Mouse (Mus musculus) urinary bladder, postnatal 36 days (tissue): ENCODE data around the gene Letm1.
A peak's percentile ranks its signal among the peaks of the same experiment; 100 is the strongest.

ENCODE experiments used
- DNase-seq, 2 experiments: peaks; one replicate each; pipeline ENCODE4 v3.0.0; 2022; ENCODE audit warnings: low spot score in 2 of 2, mixed read lengths in 1 of 2

Gene Letm1

DNA sequence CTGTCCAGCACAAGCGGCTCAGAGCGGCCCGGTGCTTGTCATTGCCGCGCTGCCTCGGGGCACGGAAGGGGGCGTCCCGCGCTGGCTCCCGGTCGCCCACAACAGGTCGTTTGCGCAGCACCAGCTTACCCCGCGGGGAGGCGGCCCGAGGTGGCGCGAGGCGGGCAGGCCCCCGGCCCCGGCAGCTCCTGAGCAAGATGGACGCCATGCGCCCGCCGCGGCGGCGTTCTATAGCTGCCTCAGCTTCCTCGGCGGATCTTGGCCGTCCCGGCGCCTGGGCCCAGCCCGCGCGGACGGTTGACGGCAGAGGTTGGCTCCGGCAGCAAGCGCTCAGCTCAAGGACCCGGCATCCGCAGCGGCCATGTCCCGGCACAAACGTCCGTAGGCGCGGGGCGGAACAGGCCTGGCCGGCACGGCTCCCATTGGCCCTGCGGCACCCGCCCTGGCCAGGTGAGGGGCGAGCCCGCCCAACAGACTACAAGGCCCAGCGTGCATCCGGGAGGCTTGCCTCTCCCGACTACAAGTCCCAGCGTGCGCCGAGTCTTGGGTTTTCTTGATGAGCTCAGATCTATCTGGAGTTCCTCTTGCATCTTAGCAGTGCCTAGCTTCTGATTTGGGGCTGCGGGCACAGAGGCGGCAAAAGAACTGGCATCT lies at the start of gene Letm1:
Gene Letm1 (minus strand): TSS at position 473 of the 654 bp plus-strand sequence.
- DNase-seq = peak; percentile 86 to 94

DNA sequence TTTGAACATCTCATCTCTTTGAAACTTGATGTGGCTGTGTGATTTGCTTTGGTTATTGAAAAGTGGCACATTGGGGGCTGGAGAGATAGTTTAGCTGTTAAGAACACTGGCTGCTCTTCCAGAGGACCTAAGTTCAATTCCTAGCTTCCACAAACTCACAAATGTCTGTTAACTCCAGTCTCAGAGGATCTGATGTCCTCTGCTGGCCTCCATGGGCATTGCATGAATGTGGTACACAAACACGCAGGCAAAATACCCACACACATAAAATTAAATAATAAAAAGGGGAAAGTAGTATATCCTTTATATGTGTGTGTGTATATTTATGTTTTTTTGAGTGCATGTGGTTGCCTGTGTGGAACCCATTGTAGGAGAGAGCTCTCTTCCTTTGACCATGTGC lies 48.2 kb upstream of the Letm1 start:
- no peak for DNase-seq

DNA sequence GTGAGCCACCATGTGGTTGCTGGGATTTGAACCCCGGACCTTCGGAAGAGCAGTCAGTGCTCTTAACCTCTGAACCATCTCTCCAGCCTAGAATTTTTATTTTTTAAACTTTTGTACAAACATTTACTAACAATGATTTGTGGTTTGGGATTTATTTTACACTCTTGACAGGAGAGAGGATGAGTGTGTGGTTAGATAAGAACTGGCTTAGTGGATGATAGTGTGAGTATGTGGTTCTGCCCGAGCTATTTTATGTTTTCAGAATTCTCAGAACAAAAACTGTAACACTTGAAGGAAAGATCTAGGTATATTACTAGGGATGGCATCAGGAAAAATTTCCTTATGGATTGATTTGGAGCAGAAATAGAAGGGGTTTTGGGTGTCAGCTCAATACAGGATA lies 47.3 kb upstream of the Letm1 start:
- DNase-seq = no peak

DNA sequence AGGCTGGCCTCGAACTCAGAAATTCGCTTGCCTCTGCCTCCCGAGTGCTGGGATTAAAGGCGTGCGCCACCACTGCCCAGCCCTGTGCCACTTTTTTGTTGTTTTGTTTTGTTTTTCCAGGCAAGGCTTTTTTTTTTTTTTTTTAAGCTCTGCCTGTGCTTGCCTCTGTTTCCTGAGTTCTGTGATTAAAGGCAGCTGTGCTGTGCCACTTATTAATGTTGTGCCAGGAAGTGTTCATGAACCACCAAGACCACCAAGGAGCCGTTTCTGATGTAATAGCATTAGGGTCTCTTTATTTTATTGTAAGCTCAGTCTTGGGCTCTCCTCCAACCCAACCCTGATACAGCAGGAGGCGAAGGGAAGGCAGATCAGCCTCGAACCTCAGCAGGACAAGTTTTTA lies 45.5 kb upstream of the Letm1 start:
- no peak for DNase-seq

DNA sequence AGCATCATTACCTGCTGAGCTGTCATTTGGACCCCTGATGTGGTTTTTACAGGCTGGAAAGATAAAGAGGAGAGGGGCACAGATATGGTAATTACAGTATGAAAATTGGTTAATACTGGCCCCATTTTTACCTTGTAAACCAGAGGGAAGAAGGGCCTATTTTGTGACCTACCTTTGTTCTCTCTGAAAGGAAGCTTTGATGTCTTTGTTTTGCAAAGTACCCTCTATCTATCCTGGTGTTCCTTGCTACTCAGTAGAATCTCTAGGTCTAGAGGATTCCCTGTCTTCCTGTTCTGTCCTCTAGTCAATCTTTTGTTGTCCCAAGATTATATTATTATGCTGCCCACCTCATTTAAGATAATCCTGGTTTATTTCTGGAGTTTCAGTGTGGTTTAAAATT lies 43.4 kb upstream of the Letm1 start:
- no peak for DNase-seq

DNA sequence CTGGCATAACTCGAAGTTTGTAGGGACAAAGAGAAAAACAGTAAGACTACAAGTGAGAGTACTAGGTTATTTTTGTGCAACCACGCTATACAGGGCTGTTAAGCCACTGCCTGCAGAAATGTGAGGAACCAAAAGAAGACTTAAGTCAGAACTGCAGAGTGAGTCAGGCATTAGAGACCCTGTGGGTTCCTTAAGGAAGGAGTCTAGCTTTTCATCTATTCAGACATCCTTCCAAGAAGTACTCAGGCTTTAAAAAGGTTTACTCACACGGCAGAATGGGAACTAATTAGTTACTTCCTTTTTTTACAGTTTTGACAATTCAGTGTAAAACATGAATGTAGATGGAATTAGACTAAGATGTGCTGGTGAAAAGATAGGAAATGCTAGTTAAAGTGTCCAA lies 39.8 kb upstream of the Letm1 start:
- no peak for DNase-seq

DNA sequence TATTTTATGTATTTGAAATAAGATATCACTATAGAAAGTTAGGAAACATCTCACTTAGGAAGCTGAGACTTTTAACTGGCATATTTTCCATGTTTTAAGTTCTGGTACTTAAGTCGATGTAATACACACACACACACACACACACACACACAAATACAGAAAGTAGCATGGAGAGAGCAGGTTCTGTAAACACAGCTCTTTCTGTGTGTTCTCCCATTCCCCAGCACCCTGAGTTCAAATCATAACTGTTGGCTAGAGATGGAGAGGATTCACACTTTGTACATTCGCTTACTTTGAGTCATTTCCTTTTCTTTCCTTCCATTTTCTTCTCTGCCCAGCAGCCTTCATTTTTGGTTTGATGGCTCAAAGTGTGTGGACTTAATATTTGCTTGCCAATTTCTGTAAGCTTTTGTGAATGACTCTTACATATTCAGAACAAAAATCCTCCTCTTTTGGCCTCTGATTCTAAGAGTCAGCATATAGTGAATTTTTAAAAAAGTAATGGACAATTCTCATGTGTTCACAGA lies 39.3 kb upstream of the Letm1 start:
- no peak for DNase-seq

DNA sequence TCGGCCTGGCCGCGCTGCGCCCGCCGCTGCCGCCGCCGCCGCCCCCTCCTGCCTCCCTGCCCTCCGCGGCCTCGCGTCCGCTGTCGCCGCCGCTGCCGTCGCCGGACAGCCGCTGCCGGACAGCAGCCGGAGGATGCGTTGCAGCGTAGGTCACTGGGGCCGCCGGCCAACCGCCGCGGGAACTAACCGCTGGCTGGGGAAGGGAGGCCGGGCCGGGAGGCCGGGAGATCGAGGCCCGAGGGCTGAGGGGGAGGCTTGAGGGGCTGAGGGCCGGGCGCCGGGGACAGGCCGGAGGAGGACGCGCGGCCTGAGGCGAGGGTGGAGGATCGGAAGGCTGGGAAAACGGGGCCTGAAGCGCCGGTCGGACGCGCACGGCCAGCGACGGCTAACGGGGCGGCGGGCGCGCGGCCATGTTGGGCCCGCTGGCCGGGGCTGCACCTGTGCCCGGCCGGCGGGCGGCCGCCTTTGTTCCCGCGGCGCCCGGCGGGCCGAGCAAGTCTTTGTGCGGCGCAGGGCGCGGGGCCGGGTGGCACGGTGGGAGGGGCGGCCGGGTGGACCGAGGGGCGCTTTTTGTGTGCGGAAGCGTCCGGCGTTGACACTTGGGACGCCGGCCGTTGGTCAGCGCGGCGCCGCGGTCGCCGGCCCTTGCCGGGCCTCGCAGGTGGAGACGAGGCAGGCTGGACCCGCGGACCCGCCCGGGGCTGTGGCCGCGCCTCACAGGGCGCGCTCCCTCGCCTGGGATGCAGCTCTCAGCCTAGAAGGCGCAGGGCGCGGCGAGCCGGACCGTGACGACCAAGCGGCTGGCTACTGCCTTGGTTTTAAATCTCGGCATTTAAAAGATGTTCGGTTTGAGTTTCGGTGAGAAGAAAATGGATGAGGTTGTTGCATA lies 38.4 kb upstream of the Letm1 start:
- peak; percentile 34 to 49 for DNase-seq

DNA sequence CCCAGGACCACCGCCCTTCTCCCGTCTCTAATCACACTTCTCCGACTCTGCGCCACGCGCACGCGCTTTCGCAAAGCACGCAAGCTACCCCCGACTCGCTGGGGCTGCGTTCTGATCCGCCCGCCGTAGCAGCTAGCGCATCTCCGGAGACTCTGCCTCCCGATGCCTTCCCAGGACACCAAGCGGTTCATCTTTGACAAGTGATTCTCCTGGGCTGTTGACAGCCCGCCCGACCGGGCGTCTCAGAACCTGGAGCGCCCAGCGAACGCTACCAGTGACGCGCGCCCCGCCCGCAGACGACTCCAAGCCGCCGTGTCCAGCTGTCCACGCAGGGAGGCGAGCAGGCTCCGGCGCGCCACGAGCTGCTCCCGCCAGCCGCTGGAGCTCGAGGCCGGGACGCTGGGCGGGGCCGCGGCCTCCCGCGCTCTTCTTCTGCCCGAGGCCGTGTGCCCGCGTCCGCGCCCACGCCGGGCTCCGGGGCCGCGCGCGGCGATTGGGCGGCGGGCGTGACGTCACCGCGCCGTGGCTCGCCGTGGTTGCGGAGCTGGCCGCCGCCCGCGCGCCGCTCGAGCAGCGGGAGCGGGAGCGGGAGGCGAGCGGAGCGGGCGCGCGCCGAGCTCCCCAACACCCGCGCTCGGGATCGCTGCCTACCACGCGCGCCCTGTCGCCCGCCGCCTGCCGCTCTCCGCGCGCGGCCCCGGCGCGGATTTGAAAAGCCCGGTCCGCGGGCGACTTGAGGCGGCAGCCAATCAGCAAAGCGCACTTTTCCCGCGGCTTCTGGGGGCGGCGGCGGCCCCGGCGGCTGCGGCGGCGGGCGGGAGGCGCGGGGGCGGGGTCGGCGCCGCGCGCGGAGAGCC lies 37.5 kb upstream of the Letm1 start, which contains the start of gene Nsd2:
Gene Nsd2 (plus strand): TSS at position 850 of the 857 bp plus-strand sequence.
- DNase-seq = peak; percentile 59 to 84

DNA sequence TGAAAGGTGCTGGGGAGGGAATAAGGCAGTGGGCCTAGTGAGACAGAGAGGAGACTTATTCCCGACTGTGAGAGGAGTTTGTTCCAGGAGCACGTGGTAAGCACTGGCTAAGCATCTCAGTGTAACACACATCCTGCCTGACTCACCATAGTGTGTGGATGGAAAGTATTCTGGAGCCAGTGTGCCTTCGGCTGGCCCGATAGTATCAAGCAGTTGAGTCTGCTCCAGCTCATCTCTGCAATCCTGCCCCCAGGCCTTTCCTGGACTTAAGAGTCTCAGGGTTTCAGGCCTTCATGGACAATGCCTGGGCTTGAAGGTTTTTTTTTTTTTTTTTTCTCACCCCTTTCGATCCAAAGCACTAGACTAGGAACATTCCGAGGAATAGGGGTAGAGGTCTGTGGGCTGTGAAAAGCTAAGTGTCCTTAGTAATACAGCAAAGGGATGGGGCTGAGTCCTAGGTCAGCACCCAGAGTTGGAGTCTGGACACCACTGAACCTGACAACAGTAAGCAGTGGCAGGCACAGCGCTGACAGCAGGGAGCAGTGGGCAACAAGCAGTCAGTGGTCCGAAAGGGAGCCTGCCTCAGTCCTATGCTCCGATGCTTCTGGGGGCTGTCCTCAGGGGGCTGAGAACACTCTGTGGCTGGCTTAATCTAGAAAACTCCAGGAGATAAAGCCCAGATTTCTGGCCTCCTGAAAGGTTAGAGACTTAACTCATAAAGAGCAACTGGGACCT lies 36.7 kb upstream of the Letm1 start:
- peak; percentile 4 to 13 for DNase-seq

DNA sequence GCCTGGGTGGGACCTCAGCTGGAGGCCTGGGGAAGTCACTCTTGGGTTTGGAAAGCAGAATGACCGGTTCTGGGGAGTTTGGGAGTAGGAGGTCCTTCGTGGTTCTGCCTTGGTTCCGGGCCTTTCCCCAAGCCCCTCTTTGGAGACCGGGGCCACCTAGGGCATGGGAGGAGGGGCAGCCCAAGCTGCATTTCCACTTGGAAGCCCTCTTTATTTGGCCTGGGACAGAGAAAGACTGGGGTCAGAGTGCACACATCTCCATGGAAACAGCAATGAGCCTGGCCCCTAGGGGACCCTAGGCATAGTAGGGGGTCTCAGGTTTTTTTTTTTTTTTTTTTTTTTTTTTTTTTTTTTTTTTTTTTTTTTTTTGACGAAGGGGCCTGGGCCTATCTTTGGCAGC lies 35.5 kb upstream of the Letm1 start:
- DNase-seq = no peak

DNA sequence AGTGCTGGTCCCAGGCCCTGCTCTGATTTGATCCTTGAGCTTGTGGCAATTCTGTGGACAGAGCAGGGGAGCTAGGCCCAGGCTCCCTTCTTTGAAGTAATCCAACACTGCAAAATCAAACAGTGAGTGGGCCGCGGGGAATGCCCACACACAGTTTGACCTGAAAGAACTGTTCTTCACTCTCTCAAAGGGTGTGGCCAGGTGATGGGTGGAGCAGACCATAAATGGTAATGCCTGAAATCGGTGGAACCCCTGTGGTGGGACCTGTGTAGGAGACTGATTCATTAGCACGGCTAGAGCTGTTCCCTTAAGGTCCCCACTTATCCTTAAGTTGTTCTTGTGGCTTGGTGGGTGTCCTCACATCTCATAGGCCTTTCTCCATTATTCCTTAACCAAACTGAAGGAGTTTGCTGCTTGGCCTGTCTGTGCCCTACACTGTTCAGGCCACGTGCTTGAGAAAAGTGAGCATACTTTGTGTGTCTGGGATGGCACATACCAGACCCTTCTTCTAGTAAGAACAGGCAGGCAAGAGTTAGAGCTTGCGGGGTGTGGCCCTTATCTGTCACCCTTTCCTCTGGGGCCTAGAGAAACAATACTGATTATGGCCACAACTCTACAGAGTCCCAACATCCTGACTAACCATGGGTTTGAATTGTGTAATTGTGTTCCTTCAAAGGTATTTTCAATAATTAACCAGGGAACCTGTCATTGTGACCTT lies 33.5 kb upstream of the Letm1 start:
- no peak for DNase-seq

DNA sequence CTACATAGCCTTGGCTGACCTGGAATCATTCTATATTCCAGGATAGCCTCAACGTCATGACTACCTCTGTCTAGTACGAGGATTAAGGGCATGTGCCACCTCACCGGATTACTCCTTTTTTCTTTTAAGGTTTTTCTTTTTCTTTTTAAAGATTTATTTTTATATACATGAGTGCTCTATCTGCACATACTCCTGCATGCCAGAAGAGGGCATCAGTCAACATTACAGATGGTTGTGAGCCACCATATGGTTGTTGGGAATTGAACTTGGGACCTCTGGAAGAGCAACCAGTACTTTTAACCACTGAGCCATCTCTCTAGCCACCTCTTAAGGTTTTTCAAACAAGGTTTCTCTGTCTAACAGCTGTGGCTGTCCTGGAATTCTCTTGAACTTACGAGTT lies 28.9 kb upstream of the Letm1 start:
- DNase-seq = no peak

DNA sequence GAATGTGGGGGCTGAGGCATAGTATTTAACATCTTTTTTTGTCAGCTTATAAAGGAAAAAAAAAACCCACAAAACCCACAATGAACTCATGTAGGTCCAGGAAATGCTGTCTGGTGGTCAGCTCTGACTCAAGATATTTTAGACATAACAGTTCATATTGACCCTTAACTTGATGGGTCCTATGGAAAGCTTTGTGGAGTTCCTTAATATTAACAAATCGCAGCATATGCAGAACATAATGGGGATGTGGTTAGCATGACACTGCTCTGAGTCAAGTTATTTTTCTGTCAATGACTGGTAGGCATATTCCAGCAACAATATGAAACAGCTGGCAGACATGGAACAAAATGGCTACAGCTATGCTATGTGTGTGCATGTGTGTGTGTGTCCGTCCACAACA lies 20.7 kb upstream of the Letm1 start:
- no peak for DNase-seq

DNA sequence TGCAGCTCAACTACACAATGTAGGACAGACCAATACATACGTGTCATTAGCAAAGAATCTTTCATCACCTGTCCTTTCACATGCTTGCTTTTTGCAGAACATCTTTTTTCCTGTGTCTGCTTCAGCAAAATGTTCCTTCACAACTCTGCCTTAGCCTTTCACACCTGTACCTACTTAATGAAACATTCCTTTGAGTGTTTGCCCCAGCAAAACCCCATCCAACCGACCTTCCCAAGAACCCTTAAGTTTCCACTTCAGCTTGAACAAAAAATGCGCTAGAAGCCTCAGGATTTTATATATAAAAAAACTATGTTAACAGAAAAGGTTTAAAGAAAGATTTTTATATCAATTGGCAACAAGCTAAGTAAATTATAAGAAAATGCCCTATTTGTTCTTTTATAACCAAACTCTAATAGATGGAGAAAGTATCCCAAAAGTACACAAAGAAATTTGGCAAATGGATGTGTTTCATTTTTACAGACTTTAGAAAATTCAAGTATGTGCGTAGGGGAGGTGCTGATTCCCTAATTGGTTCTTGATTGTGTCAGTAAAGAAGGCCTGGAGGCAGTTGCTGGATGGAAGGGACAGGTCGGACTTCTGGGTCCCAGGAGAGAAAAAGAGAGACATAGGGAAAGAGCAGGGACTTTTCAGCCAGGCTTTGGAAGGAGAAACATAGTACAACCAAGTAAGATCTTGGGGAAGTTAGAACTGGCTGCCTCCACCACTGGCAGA lies 9.5 kb upstream of the Letm1 start:
- DNase-seq = no peak

DNA sequence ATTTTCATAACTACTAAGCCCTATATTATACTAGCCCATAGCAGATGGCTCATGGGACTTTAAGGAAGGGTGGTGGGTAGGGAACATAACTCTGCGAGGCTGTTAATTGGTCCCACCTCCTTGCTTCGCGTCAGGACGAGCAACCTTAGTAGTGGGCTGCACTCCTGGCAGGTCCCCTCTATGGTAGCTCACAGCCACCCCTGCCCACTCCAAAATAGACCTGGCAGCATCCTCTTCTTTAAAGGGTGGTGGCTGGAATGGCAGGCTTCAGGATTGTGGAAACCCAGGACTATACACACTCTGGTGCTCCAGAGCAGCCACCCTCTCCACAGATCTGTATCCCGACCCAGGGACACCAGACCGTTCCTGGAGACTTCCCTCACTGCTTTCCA lies 378 bp upstream of the Letm1 start:
- DNase-seq = no peak

DNA sequence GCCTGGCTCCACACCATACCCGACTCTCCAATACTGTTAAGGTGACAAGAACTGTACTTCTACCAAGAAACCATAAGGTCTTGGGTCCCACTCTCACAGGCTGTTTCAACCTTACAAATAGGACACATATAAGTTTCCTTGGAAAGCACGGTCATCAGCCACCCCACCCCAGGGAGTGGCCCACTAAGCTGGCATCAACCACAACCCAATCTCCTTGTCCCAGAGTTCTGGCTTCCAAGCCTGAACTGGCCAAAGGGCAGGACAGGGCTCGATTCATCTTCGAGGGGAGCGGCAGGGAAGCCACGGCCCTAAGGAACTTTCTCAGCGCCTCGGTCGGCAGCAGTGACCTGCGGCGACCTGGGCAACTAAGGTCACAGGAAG lies 663 bp downstream of the Letm1 start:
- DNase-seq = no peak

DNA sequence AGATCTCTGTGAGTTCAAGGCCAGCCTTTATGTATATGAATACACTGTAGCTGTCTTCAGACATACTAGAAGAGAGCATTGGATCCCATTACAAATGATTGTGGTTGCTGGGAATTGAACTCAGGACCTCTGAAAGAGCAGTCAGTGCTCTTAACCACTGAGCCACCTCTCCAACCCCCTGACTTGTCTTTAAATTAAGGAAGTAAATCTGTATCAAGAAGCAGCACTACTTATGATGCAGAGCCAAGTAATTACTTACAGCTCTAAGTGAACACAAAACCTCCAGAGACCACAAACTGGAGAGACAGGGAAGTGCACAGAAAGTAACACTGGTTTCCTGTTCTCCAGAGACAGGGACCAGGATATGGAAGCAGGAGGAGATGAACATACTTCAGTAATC lies 5.4 kb downstream of the Letm1 start:
- no peak for DNase-seq

DNA sequence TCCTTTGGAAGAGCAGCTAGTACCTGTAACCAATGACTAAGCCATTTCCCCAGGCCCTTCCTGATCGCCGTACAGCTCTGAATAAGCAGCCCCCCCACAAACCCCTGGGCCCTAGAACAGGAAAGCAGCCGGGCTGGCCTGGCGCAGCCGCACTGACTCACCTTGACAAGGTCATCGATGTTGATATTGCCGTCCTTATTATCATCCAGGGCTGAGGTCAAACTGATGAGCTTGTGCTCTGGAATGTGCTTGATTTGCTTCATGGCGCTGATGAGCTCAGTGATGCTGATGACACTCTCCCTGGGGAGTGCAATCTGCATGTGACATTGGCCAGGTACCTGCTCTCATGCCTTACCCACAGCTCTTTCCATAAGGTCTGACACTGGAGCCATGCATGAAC lies 39.1 kb downstream of the Letm1 start:
- no peak for DNase-seq

DNA sequence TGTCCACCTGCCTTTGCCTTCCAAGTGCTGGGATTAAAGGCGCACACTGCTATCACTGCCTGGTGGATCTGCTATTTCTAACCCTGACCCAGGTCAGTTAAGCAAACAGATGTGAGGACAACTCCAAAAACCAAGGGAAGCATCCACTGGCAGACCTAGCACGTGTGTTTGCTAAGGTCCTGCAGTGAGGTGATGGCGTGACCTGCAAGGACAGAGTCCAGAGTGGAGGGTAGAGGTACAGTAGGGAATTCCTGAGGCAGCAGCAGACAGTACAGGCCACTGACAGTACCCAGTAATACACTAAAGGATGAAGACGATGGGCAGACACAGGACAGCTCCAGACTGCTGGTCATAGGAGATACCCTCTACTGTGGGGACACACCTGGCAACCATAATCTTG lies 42.1 kb downstream of the Letm1 start:
- DNase-seq = no peak
